Mouse (Mus musculus) cortical plate, adult 2 months (tissue): ENCODE data around the gene Gprasp1.

Experiments used
- CTCF ChIP-seq: fragments of 200-500 bp; IDR thresholded peaks from 2 replicates; pipeline ENCODE4 v1.5.1; 2011; ENCODE audit warnings: mild to moderate bottlenecking, control low read depth, low read length; ENCODE audit not compliant: insufficient read depth; ENCODE audit errors: extremely low read depth
- POLR2A ChIP-seq: fragments of 200-500 bp; IDR thresholded peaks from 2 replicates; pipeline ENCODE4 v1.6.1; 2011; ENCODE audit warnings: mild to moderate bottlenecking, low read length, control low read depth; ENCODE audit not compliant: insufficient read depth; ENCODE audit errors: extremely low read depth

GRCm38 (mm10) chrX:135704349-135704748 is 38.2 kb upstream of the Gprasp1 start:
- TF ChIP-seq CTCF (no peak), POLR2A (no peak)
